Mouse (Mus musculus) midbrain, postnatal 0 days (tissue): ENCODE data around the gene Banf2. TPM values are rescaled to one million over a fixed set of nuclear protein-coding genes. Genes with fewer than 3 reads are reported as not detected.

Experiments
- ATAC-seq: fragments of 200-750 bp; cut with Nextera tagmentation; 2 replicates; pipeline ENCODE4 v1.8.0; 2017; ENCODE audit warnings: moderate number of reproducible peaks, mild to moderate bottlenecking, moderate TSS enrichment, moderate library complexity; ENCODE audit not compliant: low FRiP score
- DNase-seq: peaks from one replicate; pipeline ENCODE4 v3.0.0-alpha.2; 2015; ENCODE audit warnings: low spot score
- H3K27ac ChIP-seq: fragments of 300-500 bp; sonication (generic); 2 replicates; pipeline ENCODE4 v1.5.1; 2014; ENCODE audit warnings: low read depth, mild to moderate bottlenecking, low read length, mixed read lengths
- H3K27me3 ChIP-seq: fragments of 300-500 bp; sonication (generic); 2 replicates; pipeline ENCODE4 v1.6.1; 2014; ENCODE audit warnings: low read length, control low read depth, mixed read lengths; ENCODE audit not compliant: insufficient read depth
- H3K36me3 ChIP-seq: fragments of 300-500 bp; sonication (generic); 2 replicates; pipeline ENCODE4 v1.6.1; 2014; ENCODE audit warnings: low read length, control low read depth, mixed read lengths; ENCODE audit not compliant: insufficient read depth
- H3K4me1 ChIP-seq: fragments of 300-500 bp; sonication (generic); 2 replicates; pipeline ENCODE4 v1.6.1; 2014; ENCODE audit warnings: mild to moderate bottlenecking, control low read depth, antibody characterized with exemption, low read length, mixed read lengths; ENCODE audit not compliant: insufficient read depth
- H3K4me2 ChIP-seq: fragments of 300-500 bp; sonication (generic); 2 replicates; pipeline ENCODE4 v1.6.1; 2014; ENCODE audit warnings: low read depth, mild to moderate bottlenecking, low read length, mixed read lengths; ENCODE audit not compliant: poor library complexity, severe bottlenecking
- H3K4me3 ChIP-seq: fragments of 300-500 bp; sonication (generic); 2 replicates; pipeline ENCODE4 v1.5.1; 2014; ENCODE audit warnings: low read depth, mild to moderate bottlenecking, low read length, moderate library complexity
- H3K9ac ChIP-seq: fragments of 300-500 bp; sonication (generic); replicated peaks from 2 replicates; pipeline ENCODE4 v1.6.1; 2014; ENCODE audit warnings: mild to moderate bottlenecking, low read length, moderate library complexity, mixed read lengths; ENCODE audit not compliant: poor library complexity, severe bottlenecking
- H3K9me3 ChIP-seq: fragments of 300-500 bp; sonication (generic); 2 replicates; pipeline ENCODE4 v1.6.1; 2016; ENCODE audit warnings: low read length, control low read depth
- CTCF ChIP-seq: IDR thresholded peaks from 2 replicates; pipeline ENCODE4 v1.5.1; 2016; ENCODE audit warnings: antibody characterized with exemption, mild to moderate bottlenecking
- WGBS: fragments of 180-500 bp; shearing (Covaris S2); extraction: QIAGEN DNeasy Blood & Tissue Kit; methylation state at CpG from one replicate; pipeline ENCODE4 v1.1.7; 2014; 5-methylcytosine and 5-hydroxymethylcytosine counted together
- polyA plus RNA-seq: library from polyadenylated mRNA; unstranded; fragments of >200 nt; fragmentation: Nextera tagmentation; extraction: Ambion mirVana; gene quantifications from 2 replicates; pipeline ENCODE4 v1.2.1, GENCODE M21; 2015
- total RNA-seq: library from RNA; depleted of rRNA; stranded (reverse); fragments of >200 nt; gene quantifications from 2 replicates; pipeline ENCODE4 v1.2.3, GENCODE M21; 2014

The Banf2 gene
- total and polyA plus RNA-seq, 2 experiments from 2014 or later = not detected

DNA sequence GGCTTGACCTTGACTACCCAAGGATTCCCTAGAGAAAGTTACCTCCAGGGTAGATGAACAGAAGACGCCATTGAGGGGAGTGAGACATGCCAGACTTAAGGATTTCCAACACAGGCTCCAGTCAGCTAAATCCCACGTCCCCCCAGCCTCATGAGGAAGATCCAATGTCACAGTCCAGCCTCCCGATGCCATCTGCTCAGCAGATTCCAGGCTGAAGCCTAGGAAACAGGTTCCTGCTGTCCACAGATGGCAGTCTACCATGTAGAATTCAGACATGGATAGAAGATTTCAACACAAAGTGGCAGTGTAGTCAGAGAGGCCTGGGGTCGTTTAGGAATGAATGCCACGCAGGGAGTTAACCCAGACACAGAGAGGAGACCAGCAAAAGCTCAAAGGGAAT is 18.4 kb upstream of the Banf2 start:
- TF ChIP-seq CTCF = no peak
- WGBS = 25% methylated on average over 5 of the region's 5 CpGs
- Histone ChIP-seq H3K27ac (no peak overlapping the region), H3K4me2 (no peak overlapping the region), H3K9me3 (no peaks in the 10 kb centered on the region), H3K36me3 (no peaks in the 10 kb centered on the region), H3K4me3 (no peak overlapping the region), H3K27me3 (no peaks in the 10 kb centered on the region), H3K4me1 (peaks cover 6% of the 10 kb centered on the region; the same call in 1 of the 2 replicates), H3K9ac (no peak overlapping the region)
- ATAC-seq = no peak
- peak; percentile 76 for DNase-seq

DNA sequence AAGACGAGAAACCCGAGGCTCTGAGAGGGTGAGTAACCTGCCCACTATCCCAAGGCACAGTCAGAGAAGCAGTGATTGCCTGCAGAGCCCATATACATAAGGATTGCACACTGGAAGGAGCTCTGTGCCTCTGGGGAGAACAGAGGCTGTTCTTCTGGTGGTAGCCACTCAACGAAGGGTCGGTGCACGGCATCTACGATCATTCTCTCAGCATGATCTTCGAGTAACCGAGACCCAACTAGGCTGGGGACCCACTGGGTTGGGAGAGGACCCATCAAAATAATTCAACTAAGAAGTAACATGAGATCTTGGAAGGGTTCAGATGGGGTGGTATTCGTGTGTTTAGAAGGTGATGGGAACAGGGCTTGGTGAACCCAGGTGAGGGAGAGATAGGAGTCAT is 17.0 kb upstream of the Banf2 start:
- DNase-seq = no peak
- Histone ChIP-seq H3K4me1 (no peaks in the 10 kb centered on the region), H3K27ac (no peak overlapping the region), H3K9ac (no peak overlapping the region), H3K4me2 (no peak overlapping the region), H3K4me3 (no peak overlapping the region), H3K9me3 (no peaks in the 10 kb centered on the region), H3K36me3 (no peaks in the 10 kb centered on the region), H3K27me3 (no peaks in the 10 kb centered on the region)
- 94% methylated on average over 9 of the region's 9 CpGs for WGBS
- TF ChIP-seq CTCF = no peak
- no peak for ATAC-seq

DNA sequence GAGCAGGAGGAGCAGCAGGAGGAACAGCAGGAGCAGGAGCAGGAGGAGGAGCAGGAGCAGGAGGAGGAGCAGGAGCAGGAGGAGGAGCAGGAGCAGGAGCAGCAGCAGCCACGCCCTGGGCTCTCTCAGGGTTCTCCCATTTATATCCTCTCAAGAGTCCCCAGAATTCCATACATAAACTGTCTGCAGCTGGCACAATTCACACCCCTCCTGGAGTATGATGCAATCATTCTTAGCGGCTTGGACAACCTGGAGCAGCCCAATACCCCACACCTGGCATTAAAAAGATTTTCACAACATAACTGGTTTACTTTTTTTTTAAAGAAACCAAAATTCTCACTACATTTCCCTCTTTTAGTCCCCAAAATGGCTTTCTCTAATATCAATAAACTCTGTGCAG is 12.9 kb upstream of the Banf2 start:
- no peaks in the 10 kb centered on the region; the same call in 1 of the 2 replicates for H3K27me3 ChIP-seq
- no peak for TF ChIP-seq CTCF
- no peak overlapping the region for H3K27ac ChIP-seq
- H3K4me3 ChIP-seq = no peak overlapping the region
- DNase-seq (no peak), ATAC-seq (no peak)
- no peaks in the 10 kb centered on the region for H3K4me1 ChIP-seq
- no peaks in the 10 kb centered on the region for H3K36me3 ChIP-seq
- H3K9me3 ChIP-seq = no peaks in the 10 kb centered on the region
- WGBS = 77% methylated on average over 2 of the region's 2 CpGs
- no peak overlapping the region for H3K4me2 ChIP-seq
- H3K9ac ChIP-seq = no peak overlapping the region

DNA sequence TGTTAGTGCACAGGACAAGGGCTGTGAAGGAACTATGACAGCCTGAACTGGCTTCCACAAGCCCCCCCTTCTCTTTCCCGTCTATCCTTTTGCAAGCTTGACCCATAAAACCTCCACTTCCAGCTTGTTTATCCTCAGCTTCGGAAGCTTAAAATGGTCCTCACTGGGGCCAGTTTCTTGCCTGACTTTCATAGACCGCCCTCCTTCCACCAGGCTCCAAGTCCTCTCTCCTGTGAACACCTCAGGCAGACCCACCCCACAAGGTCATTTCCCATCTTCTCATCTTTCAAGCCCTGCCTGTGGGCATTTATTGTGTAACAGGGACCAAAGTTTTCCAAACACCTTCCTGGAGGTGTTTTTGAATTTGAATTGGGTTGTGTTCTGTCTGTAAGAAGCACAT is 10.4 kb upstream of the Banf2 start:
- Histone ChIP-seq H3K4me3 (no peak overlapping the region), H3K9ac (no peak overlapping the region), H3K36me3 (no peaks in the 10 kb centered on the region), H3K4me1 (no peaks in the 10 kb centered on the region), H3K27ac (no peak overlapping the region), H3K9me3 (no peaks in the 10 kb centered on the region), H3K27me3 (no peaks in the 10 kb centered on the region; the same call in 1 of the 2 replicates), H3K4me2 (no peak overlapping the region)
- WGBS = 77% methylated on average over 3 of the region's 3 CpGs
- TF ChIP-seq CTCF = no peak
- no peak for DNase-seq
- no peak for ATAC-seq

DNA sequence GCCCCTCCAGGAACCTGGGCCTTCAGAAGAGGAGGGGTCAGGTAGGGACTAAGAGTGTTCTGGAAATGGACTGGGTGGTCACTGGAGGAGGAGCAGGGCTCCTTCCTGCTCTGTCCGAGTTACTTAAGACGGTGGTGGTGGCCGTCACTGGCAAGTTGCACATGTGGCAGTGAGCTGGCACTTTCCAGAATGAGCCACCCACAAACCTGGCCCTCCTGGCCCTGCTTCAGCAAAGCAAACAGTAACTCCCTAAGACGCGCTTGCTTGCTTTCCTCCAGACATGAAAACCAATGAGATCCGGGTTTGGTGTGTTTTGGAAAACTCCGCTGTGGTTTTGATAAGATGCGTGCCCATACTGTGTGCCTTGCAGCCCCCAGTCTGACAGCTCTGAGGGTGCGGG is 7.5 kb upstream of the Banf2 start:
- 86% methylated on average over 9 of the region's 9 CpGs for WGBS
- ATAC-seq = no peak
- no peak for TF ChIP-seq CTCF

DNA sequence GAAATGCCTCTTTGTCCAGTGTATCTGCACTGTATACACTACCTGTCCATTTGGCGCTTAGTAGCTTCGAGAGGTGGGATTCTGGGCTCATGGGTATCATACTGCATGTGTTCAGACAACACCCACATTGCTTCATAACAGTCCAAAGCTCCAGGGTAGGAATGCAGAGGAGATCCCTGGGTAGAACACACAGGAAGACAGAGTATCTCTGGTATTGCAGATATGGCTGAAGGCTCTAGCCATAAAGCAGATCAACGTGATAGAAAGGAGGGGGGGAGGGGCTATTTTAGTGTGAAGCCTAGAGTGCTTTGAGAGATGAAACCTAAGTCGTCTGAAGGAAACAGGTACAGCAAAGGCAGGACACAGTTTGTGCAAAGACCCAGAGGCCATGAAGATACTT is 6.4 kb upstream of the Banf2 start:
- Histone ChIP-seq H3K9ac (no peak overlapping the region), H3K27me3 (no peaks in the 10 kb centered on the region; the same call in 1 of the 2 replicates), H3K36me3 (no peaks in the 10 kb centered on the region), H3K4me1 (no peaks in the 10 kb centered on the region), H3K9me3 (no peaks in the 10 kb centered on the region), H3K27ac (no peak overlapping the region), H3K4me2 (no peak overlapping the region), H3K4me3 (no peak overlapping the region)
- no peak for TF ChIP-seq CTCF
- DNase-seq (no peak), ATAC-seq (no peak)
- 85% methylated on average over 4 of the region's 4 CpGs for WGBS

More for the DNA sequence above, 7.5 kb upstream of the Banf2 start:
- no peak for DNase-seq
- H3K27me3 ChIP-seq = no peaks in the 10 kb centered on the region; the same call in 1 of the 2 replicates
- H3K9ac ChIP-seq = no peak overlapping the region
- H3K4me1 ChIP-seq = no peaks in the 10 kb centered on the region
- H3K36me3 ChIP-seq = no peaks in the 10 kb centered on the region
- no peaks in the 10 kb centered on the region for H3K9me3 ChIP-seq
- H3K4me3 ChIP-seq = no peak overlapping the region
- H3K4me2 ChIP-seq = no peak overlapping the region
- no peak overlapping the region for H3K27ac ChIP-seq
